In the genomic region with DNA sequence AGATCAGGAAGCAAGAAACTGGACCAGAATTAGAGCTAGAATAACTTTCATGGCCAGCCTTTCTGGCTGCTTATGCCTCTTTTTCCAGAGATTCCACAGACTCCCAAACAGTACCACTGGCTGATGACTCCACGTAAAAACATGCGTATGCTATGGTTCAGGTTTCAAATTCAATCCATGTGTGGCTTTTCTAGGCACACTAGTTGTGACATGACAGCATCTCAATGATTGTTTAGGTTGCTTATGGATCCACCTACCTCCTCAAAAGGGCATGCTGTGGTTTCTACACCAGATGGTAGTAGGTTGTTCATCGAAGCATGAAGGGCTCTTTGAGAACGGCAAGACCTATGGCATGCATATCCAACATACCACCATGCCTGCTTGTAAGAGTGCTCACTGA, we compare ENCODE assay signal across 19 mouse cellular contexts.
"Had no signal": no experiment of that assay in that cellular context is flagged by ENCODE, and none has a peak within 500 bp of the region (broad histone marks: within the 10 kb centered on the region; RNA-seq: fewer than 3 reads in every experiment).

No protein-coding gene starts in this region.

- H3K27me3 ChIP-seq: limb, embryonic 12.5 days; limb, embryonic 15.5 days; megakaryocyte, embryonic 14.5 days; neural tube, embryonic 13.5 days had no signal

- H3K4me2 ChIP-seq: limb, embryonic 12.5 days; limb, embryonic 15.5 days; liver, embryonic 11.5 days; lung, embryonic 14.5 days; neural tube, embryonic 13.5 days had no signal

- DNase-seq: kidney, adult 8-10 months; kidney, postnatal 14 days; kidney, postnatal 4 days; left cerebral cortex, postnatal 4 days; liver, postnatal 0 days; lung, embryonic 14.5 days; lung, postnatal 36 days; midbrain, embryonic 14.5 days; retina, postnatal 1 day; thymus, adult 18-20 months; thymus, postnatal 36 days had no signal

- H3K4me1 ChIP-seq: limb, embryonic 12.5 days; limb, embryonic 15.5 days had no signal

- H3K9ac ChIP-seq: limb, embryonic 12.5 days; limb, embryonic 15.5 days; liver, embryonic 14.5 days; liver, postnatal 0 days; lung, embryonic 14.5 days; neural tube, embryonic 13.5 days had no signal

- H3K4me3 ChIP-seq: limb, embryonic 12.5 days; limb, embryonic 15.5 days; megakaryocyte, embryonic 14.5 days; midbrain, embryonic 10.5 days; neural tube, embryonic 13.5 days had no signal

- H3K27ac ChIP-seq: limb, embryonic 12.5 days; limb, embryonic 15.5 days; liver, embryonic 14.5 days; midbrain, embryonic 10.5 days; neural tube, embryonic 13.5 days had no signal

- H3K9me3 ChIP-seq: limb, embryonic 12.5 days; limb, embryonic 15.5 days; megakaryocyte, embryonic 14.5 days; midbrain, embryonic 10.5 days; neural tube, embryonic 13.5 days had no signal

- ATAC-seq: liver, postnatal 0 days; lung, postnatal 0 days had no signal

- H3K36me3 ChIP-seq: limb, embryonic 12.5 days; limb, embryonic 15.5 days; midbrain, embryonic 10.5 days; neural tube, embryonic 13.5 days had no signal
